Mouse (Mus musculus) stomach, embryonic 14.5 days (tissue): Measurements from ENCODE around the gene Cdkn2aip. TPM values are rescaled to one million over a fixed set of nuclear protein-coding genes. Genes with fewer than 3 reads are reported as not detected.

Source experiments
- ATAC-seq: fragments of 200-750 bp; cut with Nextera tagmentation; 2 replicates; pipeline ENCODE4 v1.8.0; 2017; ENCODE audit warnings: low read depth, moderate TSS enrichment; ENCODE audit not compliant: insufficient number of reproducible peaks, insufficient read depth, low FRiP score
- H3K27ac ChIP-seq: fragments of 300-500 bp; sonication (generic); 2 replicates; pipeline ENCODE4 v1.5.1; 2014; ENCODE audit warnings: mild to moderate bottlenecking, low read length, moderate library complexity, mixed read lengths
- H3K27me3 ChIP-seq: fragments of 300-500 bp; sonication (generic); 2 replicates; pipeline ENCODE4 v1.6.1; 2014; ENCODE audit warnings: low read length, control low read depth, mixed read lengths; ENCODE audit not compliant: control insufficient read depth, insufficient read depth
- H3K36me3 ChIP-seq: fragments of 300-500 bp; sonication (generic); 2 replicates; pipeline ENCODE4 v1.6.1; 2014; ENCODE audit warnings: mild to moderate bottlenecking, control low read depth, low read length, moderate library complexity, mixed read lengths; ENCODE audit not compliant: control insufficient read depth, insufficient read depth
- H3K4me1 ChIP-seq: fragments of 300-500 bp; sonication (generic); 2 replicates; pipeline ENCODE4 v1.6.1; 2014; ENCODE audit warnings: low read length, control low read depth, mixed read lengths; ENCODE audit not compliant: control insufficient read depth, insufficient read depth
- H3K4me2 ChIP-seq: fragments of 300-500 bp; sonication (generic); replicated peaks from 2 replicates; pipeline ENCODE4 v1.6.1; 2014; ENCODE audit warnings: low read depth, low read length, control low read depth
- H3K4me3 ChIP-seq: fragments of 300-500 bp; sonication (generic); 2 replicates; pipeline ENCODE4 v1.5.1; 2014; ENCODE audit warnings: low read depth, low read length, control low read depth
- H3K9ac ChIP-seq: fragments of 300-500 bp; sonication (generic); replicated peaks from 2 replicates; pipeline ENCODE4 v1.6.1; 2014; ENCODE audit warnings: low read depth, mild to moderate bottlenecking, control low read depth, low read length, moderate library complexity, mixed read lengths
- H3K9me3 ChIP-seq: fragments of 300-500 bp; sonication (generic); 2 replicates; pipeline ENCODE4 v1.6.1; 2016; ENCODE audit warnings: low read depth, low read length, control low read depth; ENCODE audit not compliant: control insufficient read depth
- WGBS: fragments of 180-500 bp; shearing (Covaris S2); extraction: QIAGEN DNeasy Blood & Tissue Kit; methylation state at CpG from one replicate; pipeline ENCODE4 v1.1.7; 2014; 5-methylcytosine and 5-hydroxymethylcytosine counted together
- polyA plus RNA-seq: library from polyadenylated mRNA; unstranded; fragments of >200 nt; fragmentation: Nextera tagmentation; extraction: Ambion mirVana; gene quantifications from 2 replicates; pipeline ENCODE4 v1.2.1, GENCODE M21; 2014

The Cdkn2aip gene
- polyA plus RNA-seq, 1 experiment from 2014 or later = 23.7 TPM

- ATAC-seq = peak; percentile 61; the same call in 1 of the 2 replicates
- peaks cover 1% of the 10 kb centered on the region; the same call in 1 of the 2 replicates for H3K36me3 ChIP-seq
- H3K9ac ChIP-seq = no peak overlapping the region
- no peaks in the 10 kb centered on the region for H3K4me1 ChIP-seq
- no peak overlapping the region for H3K4me3 ChIP-seq
- 72% methylated on average over 5 of the region's 5 CpGs for WGBS
- no peaks in the 10 kb centered on the region for H3K27me3 ChIP-seq
- H3K27ac ChIP-seq = no peak overlapping the region
- no peaks in the 10 kb centered on the region for H3K9me3 ChIP-seq
- H3K4me2 ChIP-seq = no peak overlapping the region
Observed at GRCm38 (mm10) chr8:47662716-47663115, 51.0 kb downstream of the Cdkn2aip start.

- Histone ChIP-seq H3K4me1 (no peaks in the 10 kb centered on the region), H3K4me3 (no peak overlapping the region), H3K27me3 (no peaks in the 10 kb centered on the region), H3K36me3 (no peaks in the 10 kb centered on the region), H3K9ac (no peak overlapping the region), H3K9me3 (no peaks in the 10 kb centered on the region), H3K27ac (no peak overlapping the region), H3K4me2 (no peak overlapping the region)
- WGBS = 88% methylated on average over 7 of the region's 7 CpGs
- ATAC-seq = no peak
Observed at GRCm38 (mm10) chr8:47660394-47660793, 53.3 kb downstream of the Cdkn2aip start.

GRCm38 (mm10) chr8:47659463-47659862, 54.3 kb downstream of the Cdkn2aip start:
- Histone ChIP-seq H3K27me3 (no peaks in the 10 kb centered on the region), H3K9ac (no peak overlapping the region), H3K27ac (no peak overlapping the region), H3K36me3 (no peaks in the 10 kb centered on the region), H3K4me2 (no peak overlapping the region), H3K4me3 (no peak overlapping the region), H3K9me3 (no peaks in the 10 kb centered on the region), H3K4me1 (no peaks in the 10 kb centered on the region)
- no peak for ATAC-seq
- 89% methylated on average over 5 of the region's 5 CpGs for WGBS

Other genes starting within 250 kb of the Cdkn2aip start
- 31.5 and 32.2 TPM in 2 replicates for gene Trappc11, start 180.5 kb downstream of the Cdkn2aip start, polyA plus RNA-seq
- gene Rwdd4a, start 180.3 kb downstream of the Cdkn2aip start, polyA plus RNA-seq = 39.6 and 47.2 TPM in 2 replicates
- gene Ing2, start 38.4 kb downstream of the Cdkn2aip start, polyA plus RNA-seq = 14.7 and 17.2 TPM in 2 replicates
- not detected in 2 replicates for gene Cldn24, start 108.2 kb upstream of the Cdkn2aip start, polyA plus RNA-seq
- gene Cldn22, start 110.5 kb upstream of the Cdkn2aip start, polyA plus RNA-seq = not detected in 2 replicates